Mouse (Mus musculus): Measurements from ENCODE around the gene Spsb3.

The Spsb3 gene

DNA sequence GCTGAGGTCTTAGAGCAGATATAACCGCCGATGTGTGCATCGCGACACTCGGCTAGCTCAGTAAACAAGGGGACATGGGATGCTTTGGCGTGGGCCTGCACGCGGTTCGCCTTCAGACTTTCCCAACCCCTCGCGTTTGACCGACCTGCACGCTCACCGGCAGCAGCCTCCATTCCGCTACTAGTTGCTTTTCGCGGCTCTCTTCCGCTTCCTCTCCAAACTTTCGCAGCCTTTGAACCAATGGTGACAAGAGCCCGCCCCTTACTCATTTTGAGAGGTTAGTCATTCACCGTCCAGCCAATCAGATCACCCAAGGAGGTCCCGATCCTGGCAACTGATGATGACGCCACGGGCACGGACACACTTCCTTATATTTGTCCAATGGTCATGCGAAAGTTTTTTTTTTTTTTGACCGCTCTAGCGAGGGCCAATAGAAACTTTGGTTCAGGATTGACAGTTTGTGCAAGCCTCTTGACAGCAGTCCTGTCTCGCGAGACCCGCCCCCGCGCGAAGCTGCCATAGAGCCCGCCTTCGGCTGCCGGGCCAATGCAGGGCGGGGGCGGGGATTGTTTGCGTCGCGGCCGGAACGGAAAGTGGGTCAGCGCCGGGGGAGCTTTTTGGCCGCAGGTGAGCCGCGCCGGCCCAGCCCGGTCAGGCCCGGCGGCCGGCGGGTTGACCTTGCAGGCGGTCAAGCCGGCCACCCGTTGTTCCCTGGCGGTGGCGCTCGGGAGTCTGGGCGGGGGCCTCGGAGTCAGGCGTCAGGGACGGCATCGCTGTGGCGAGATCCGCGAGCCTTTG is at the start of gene Spsb3, which contains the start of gene Nubp2:
Spsb3 (plus strand) TSS at position 510 of the 798 bp plus-strand sequence.
Nubp2 (minus strand) TSS at position 216 of the 798 bp plus-strand sequence.
- DNase-seq (ENCODE audit: low read depth, low spot score), result peak; percentile 100

DNA sequence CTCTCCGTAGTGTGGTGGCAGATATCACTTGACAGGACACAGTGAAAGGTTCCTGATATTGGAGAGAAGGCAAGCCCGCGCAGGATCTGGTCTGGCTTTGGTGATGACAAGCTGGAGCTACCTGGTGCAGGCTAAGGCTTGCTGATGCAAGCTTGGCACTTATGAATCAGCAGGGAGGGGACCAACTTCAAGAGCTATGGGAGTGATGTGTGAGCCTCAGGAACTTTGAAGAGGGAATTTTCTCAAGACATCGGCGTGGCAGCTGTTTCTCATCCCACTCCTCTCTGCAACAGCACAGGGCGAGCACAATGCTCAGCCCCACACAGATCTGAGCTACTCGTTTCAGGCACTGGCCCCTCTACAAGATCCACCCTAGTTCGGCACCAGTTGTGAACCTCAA is 46.6 kb upstream of the Spsb3 start, which contains the start of gene Hagh:
Hagh (plus strand) TSS at position 302 of the 400 bp plus-strand sequence.
- DNase-seq (ENCODE audit: low read depth, low spot score), result no peak

DNA sequence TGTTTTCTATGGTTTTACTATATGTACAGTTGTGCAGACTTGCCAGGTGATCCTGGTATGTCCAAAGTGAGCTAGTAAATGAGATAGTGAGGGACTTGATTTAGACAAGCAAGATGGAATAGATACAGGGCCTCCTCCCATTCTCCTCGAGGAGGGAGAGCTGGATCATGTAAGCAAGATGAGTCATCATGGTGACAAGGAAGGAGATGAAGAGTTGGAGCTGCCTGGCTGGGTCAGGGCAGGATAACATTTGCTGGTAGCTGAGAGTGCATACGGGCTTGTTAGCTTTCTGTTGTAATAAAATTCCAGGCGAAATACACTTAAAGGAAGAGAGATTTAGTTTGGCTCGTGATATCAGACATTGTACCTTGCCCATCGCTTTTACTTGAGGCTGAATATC is 46.1 kb upstream of the Spsb3 start:
- DNase-seq (ENCODE audit: low read depth, low spot score), result no peak

DNA sequence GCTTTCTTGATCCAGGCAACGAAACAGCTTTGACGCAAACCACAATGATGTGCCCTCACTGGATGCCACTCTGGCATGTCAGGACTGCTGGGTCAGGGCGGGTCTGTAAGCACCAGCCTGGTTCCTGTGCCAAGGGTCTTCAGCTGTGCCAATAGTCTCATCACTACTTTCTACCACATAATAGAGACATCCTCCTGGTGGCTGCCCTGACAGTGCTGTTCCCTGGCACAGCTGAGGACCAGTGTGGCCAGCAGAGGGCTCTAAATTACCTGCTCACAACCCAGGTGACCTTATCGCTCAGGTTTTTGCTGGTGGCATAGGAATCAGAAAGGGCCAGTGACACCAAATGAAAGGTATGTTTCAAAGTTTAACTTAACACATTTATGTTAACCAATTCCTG is 45.3 kb upstream of the Spsb3 start:
- DNase-seq (ENCODE audit: low read depth, low spot score), result no peak

DNA sequence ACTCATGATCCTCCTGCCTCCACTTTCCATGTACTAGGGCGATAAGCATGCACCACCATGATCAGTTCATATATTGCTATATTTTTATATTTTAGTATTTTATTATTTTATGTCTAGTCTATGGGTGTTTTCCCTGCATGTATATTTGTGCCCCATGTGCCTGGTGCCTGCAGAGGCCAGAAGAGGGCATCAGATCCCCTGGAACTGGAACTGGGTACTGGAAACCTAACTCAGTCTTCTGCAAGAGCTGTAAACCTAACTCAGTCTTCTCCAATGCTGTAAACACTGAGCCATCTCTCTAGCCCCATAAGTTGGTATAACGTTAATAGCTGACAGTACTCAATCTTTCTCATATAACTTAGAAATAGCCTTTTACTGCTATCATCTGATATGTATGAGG is 43.8 kb upstream of the Spsb3 start:
- DNase-seq (ENCODE audit: low read depth, low spot score), result no peak

DNA sequence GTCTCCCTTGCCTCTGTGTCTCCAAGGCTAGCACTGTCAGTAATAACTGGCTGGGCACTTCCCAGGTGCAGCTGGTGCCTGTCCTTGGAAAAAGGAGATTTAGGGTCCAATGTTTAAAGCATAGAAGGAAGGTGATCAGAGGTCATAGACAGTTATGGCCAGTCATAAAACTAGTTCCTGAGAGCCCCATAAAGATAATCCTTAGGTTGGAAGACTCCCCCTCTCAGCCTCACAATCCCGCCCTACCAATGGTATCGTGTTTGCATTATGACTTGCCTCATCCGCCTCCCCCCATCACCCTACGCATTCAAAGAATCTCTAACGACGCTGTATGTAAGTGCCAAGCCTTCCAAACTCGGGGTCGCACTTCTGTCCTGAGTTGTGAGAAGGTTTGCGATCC is 41.9 kb upstream of the Spsb3 start:
- DNase-seq (ENCODE audit: low read depth, low spot score), result no peak

DNA sequence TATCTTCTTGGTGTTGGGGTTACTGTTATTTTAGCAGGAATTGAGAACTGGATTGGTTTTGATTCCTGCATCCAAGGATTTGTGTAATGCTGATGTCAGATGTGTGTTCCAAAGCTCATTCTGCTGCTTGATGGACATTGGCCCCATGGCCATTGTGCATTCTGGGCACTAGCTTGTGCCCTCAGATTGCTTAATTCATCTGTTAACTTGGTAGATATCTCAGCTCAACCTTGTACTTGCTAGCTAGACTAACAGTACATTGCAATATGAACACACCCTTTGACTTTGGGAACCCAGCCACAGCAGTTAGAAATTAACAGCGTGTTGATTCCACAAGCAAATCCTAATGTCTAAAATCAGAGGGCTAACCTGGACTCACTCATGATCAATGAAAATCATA is 39.1 kb upstream of the Spsb3 start:
- DNase-seq (ENCODE audit: low read depth, low spot score), result no peak

DNA sequence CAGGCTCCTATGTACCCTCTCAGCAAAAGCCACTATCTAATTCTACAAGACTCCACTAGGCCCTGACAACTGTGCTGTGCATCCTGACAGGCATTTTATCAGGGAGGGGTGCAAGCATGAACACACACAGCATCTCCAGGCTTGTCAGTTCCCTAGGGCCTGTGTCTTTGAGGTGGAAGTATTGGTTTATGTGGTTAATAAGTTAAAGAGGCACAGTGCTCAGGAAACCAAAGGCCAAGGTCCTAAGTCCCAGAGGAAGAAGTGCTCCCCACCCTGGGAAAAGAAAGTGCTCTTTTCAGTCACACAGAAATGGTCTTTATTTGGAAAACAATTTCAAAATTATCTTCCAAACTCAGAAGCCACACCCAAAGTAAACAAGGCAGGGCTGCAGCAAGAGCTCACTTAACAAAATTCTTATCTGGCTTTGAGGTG is 37.8 kb upstream of the Spsb3 start:
- DNase-seq (ENCODE audit: low read depth, low spot score), result no peak

DNA sequence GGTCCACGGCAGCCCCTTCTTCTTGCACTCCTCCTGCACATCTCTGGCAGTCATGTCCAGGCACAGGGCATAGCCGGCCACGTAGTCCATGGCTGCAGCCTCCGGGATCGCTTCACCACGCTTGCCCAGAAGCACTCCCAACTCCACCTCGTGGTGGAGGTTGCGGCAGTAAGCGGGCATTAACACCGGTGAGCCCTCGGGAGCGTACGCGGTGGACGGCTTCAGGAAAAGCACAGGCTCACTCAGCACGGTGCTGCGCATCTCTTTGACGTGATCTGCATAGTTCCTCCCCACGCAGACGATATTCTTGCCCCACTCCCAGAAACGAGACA is 36.7 kb upstream of the Spsb3 start:
- DNase-seq (ENCODE audit: low read depth, low spot score), result no peak

DNA sequence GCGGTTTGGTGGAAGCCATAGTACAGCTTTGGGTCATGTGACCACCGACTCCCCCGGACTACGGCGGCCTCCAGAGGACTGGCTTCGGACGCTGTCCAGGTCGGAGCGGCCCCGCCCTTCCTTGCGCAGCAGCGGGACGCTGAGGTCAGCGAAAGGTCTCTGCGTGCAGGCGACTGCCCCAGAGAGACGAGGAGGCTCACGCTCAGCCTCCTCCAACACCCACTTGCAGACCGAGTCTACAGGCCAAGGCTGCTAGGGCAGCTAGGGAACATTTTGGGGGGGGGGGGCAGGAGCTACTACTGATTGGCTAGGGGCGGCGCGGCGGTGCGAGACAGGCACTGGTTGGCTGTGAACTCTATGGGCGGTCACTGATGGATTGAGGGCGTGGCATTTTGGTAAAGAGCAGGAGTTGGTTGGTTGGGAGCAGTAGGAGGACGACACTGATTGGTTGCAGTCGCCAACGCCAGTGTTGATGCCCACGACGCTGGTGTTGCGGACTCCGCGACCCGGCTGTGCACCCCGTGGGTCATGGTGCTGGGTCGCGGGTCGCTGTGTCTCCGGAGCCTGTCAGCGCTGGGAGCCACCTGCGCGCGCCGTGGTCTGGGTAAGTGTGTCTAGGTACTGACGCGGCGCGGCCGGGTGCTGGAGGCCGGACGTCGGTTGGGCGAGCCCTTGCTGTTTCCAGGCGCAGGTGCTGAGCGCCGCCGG is 36.2 kb upstream of the Spsb3 start, which contains the start of gene Fahd1:
Fahd1 (minus strand) TSS at position 300 of the 708 bp plus-strand sequence.
- DNase-seq (ENCODE audit: low read depth, low spot score), result peak; percentile 97

DNA sequence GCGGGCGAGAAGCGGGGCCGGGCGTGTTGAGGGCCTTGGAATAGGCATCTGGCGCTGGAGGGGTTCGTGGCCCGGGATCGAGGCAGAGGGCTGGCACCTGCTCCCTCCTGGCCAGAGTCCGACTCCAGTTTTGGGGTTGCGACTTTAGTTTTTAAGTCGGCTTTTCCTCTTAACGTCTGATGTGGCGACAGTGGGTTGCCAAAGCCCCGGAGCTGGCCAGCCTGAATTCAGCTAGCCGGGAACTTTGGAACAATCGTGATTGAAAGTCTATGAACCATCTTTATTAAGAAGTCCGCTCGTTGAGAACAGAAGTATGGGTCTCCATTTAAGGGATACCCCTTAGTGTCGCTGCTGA is 35.7 kb upstream of the Spsb3 start:
- DNase-seq (ENCODE audit: low read depth, low spot score), result no peak

DNA sequence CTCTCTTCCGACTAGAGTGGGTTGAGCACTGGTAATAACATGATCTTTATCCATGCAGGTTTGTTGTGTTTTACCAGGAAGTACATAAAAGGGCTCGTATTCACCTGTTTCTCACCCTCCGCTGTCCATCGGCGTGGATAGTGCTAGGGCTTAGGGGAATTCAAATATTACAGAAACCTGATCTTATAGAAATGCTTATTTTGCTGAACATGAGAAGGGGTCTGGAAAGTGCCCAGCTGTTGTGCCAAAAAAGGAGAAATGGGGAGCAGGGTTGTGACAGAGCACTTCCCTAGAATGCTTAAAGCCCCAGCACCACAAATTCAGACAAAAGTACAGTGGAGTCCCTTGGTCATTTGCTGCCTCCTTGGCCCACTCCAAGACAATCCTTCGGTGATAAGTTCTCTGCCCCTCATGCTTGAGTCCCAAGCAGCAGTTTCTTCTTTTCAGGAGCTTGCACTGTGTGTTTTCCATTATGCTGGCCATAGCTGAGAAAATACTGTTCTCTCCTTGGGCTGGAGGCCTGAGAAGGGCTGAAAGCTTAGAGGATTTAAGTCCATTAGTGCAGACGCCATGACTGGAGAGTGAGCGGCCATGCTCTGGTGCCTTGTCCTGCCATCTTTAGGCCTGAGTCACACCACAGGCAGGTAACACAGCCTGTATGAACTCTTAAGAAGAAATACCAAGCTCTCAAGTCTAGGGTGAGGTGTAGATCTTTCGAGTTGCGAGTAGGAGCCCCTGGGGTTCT is 34.9 kb upstream of the Spsb3 start:
- DNase-seq (ENCODE audit: low read depth, low spot score), result no peak

DNA sequence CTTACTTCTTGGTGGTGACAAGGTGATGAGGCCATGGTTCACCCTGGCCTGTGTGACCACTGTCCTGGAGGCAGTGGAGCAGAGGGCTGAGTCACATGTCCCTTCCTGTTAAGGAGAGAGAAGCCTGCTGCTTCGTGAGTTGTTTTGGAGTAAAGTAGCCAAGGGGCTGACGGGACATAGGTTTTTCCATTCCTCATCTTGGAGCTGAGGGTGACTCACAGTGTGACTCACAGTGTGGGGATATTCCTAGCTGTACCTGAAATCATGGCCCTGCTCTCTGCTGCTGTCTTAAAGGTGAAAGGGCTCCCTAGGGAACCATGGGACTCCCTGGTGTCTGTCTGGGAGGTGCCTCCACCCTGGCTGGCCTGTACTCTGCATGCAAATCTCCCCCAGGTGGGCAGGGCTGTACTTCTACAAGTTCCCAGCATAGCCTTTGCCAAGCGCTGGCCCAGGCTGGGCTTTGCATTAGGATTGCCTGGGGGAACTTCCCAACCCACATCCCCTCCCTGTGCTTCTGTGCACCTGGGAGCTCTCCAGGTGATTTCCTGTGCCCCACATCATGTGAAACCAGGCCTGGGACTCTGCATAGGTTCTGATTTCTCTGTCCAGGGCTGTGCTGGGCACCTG is 30.5 kb upstream of the Spsb3 start:
- no peak for DNase-seq (ENCODE audit: low read depth, low spot score)

DNA sequence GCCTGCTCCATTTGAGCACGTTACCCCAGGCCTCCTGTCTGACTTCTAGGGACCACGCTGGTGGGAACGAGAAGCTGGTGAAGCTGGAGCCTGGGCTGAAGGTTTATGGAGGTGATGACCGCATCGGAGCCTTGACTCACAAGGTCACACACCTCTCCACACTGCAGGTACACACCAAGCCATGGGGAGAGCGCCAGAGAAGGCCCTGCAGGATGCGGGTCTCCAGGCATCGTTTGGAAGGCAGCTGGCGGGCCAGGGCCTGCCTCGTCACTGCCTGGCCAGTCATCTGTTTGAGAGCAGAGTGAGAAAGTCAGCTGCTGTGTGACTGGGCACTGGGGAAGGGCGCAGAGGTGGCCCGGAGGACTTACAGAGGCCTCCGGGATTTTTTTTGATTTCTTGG is 29.9 kb upstream of the Spsb3 start:
- no peak for DNase-seq (ENCODE audit: low read depth, low spot score)

DNA sequence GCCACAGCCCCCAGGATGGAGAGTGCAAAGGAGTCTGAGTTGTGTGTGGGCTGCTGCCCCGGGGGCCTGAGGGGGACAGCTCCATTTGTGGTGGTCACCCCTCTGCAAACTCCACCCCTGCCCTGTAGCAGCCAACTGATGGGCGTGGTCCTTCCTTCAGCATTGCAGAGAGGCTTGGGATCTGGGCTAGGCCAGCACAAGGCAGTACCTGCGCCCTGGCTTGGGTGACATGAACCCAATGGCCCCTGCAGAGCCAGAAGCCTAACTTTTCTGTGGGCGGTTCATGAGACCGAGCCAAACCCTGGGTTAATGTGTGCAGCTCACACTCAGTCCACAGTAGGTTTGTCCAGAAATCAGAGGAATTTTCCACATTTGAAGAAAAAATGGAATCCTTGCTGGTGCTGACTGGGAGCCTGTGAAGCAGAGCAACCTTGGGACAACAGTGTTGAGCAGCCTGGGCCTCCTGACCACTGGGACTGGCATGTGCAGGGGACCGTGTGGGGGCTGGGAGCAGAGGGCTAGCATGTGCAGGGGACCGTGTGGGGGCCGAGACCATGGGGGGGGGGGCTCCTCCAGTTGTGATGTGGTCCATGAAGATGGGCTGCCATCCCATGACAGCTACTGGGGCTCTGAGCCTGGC is 28.5 kb upstream of the Spsb3 start:
- no peak for DNase-seq (ENCODE audit: low read depth, low spot score)

DNA sequence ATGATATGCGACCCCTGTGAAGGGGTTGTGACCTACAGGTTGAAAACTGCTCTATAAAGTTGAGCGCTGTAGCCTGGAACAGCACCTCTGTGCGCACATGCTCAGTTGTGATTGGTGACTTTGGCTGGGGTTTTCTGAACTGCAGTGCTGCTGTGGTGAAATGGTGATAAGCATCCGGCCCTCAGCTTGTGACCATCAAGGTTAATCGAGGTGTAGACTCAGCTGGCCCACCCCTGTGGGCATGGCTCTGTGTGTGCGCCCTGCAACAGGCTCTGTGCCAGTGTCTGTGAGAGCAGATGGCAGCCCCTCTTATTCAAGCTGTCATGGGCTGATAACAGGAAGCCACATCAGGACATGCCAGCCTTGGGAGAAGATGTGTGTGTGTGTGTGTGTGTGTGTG is 27.5 kb upstream of the Spsb3 start:
- peak; percentile 33 for DNase-seq (ENCODE audit: low read depth, low spot score)

DNA sequence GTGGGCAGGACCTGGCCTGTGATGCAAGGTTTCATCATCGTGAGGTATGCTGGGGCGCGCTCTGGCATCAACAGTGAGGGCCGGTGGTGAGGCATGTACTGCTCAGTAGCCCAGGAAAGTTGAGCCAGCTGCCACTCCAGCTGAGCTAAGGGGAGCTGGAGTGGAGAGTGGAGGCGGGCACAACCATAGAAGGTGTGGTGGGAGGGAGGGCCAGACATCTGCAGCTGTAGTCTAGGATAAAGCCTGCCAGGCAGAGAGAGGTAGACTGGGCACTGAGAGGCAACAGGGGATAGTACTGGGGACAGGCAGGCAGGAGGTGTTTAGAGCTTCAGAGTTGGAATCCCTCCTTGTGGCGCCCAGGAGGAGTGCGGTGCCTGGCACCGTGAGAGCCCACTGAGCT is 26.4 kb upstream of the Spsb3 start:
- DNase-seq (ENCODE audit: low read depth, low spot score), result no peak

DNA sequence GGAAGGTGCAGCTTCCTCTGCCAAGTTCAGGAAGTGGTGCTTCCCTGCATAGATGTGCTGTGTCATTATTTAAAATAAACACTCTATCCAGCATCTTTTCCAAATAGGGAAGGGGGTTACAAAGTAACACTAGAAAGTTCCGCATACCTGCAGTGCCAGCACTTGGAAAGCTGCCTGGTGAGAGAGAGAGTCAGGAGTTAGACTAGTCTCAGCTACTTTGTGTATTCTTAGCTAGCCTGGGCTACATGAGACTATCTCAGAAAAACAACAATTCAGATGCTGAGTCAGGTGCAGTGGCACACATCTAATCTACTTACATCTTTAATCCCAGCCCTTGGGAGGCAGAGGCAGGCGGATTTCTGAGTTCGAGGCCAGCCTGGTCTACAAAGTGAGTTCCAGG is 24.7 kb upstream of the Spsb3 start:
- DNase-seq (ENCODE audit: low read depth, low spot score), result no peak

DNA sequence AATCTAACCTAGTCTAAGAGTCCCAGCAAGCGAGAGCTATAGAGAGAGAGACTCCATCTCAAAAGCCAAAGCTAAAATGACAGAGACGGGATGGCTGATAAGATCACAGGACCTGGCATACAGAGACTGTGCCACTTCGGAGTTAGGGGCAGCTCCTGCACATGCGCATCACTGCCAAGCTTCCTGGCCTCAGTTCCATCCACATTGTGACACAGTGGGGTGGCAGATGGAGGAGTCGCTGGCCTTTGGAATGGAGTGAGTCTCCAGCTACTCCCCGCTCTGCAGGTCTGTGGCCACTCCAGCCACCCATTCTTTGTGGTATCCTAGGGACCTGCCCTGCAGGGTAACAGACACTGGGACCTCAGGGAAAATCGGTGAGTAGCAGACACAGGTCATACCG is 20.7 kb upstream of the Spsb3 start, which contains the start of gene Igfals:
Igfals (plus strand) TSS at position 222 of the 400 bp plus-strand sequence.
- DNase-seq (ENCODE audit: low read depth, low spot score), result no peak

DNA sequence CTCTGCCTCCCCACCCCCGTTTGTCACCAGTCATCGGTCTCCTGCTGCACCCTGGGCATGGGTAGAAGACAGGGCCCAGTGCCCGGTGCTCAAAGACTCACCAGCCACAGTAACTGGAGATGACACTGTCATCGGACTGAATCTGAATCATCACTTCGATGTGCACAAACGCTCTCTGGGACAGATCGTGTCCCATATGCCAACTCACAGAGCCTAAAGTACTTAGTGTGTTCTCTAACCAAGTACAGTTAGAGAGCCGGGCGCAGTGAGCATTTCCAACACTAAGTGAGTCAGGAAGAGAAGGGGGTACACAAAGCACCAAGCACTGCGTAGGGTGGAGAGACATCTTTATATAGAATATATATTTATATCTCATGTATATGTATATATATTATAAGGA is 18.5 kb upstream of the Spsb3 start:
- no peak for DNase-seq (ENCODE audit: low read depth, low spot score)

DNA sequence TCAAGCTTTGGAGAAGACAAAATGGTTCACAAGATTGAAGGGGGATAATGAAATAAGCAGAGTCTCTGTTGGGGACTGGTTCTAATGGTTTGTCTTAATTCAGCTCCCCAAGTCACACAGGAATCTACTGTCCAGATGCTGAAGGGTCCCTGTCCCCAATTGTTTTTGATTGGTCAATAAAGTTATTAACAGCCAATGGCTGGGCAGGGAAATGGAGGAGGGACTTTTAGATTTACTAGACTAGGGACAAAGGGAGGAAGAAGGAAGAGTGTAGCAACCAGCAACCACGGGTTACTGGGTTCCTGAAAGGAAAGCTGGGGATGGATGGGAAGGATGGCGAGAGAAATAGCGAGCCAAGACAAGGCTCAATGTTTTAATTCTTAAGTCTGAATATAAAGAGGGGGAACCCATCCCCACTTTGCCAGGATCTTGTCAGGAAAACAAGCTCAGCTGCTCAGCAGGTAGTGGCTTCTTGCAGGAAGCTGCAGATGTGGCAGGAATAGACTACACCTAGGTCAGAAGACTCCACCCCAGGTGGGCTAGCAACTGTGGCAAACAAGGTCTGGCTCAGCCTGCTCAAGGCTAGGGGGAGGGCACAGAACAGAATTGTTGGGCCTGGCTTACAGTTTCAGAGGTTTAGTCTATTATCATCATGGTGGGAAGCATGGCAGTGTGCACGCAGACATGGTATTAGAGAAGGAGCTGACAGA is 12.6 kb upstream of the Spsb3 start:
- DNase-seq (ENCODE audit: low read depth, low spot score), result no peak

Measured in skeletal muscle tissue, adult 2 months (tissue).